Mouse (Mus musculus): ENCODE data around the gene Adamts20.

GRCm38 (mm10) chr15:94264497-94264879, 200.7 kb downstream of the Adamts20 start:
- TF ChIP-seq CTCF (conservative IDR thresholded peaks at IDR 0.05; ENCODE audit: low read length) (no peak), NANOG (IDR thresholded peaks at IDR 0.05; ENCODE audit: borderline replicate concordance, low read length) (no peak)

All from E14TG2a.4 (cell line).